Mouse (Mus musculus) spleen, adult 18-20 months (tissue): ENCODE data around the gene Chmp2a.

ENCODE experiments used
- DNase-seq, 2 experiments: peaks; one replicate each; pipeline ENCODE4 v3.0.0; 2022; ENCODE audit warnings: mixed read lengths in 2 of 2

Gene Chmp2a

DNA sequence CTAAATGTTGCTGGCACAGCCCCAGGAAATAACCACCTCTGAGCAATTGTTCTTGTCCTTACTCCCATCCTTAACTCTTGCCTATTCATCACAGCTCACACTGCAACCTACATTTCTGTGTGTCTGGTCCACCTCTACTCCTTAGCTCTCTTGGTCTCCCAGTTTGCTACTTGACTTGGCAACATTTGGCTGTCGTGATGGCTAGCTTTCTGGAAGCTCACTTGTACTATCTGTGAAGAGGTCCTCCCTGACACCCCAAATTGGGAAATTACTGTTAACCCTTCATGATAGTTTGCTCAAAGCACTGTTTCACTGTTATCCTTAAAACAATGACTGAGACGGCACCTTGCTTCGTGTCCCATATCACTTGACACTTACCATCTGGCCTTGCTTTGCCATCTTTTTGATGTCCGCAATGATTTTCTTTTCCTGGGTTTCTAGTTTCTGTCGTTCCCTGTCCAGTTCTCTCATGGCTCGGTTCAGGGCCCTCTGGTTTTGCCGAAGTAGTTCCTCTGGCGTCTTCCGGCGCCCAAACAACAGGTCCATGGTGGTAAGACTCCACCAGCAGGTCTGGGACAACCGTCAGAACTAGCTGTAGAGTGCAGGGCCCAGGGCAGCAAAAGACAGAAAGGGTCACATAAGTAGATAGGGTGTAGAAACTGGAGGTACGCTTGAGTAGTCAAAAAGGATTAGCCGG is 1.0 kb downstream of the Chmp2a start:
- DNase-seq, result no peak

DNA sequence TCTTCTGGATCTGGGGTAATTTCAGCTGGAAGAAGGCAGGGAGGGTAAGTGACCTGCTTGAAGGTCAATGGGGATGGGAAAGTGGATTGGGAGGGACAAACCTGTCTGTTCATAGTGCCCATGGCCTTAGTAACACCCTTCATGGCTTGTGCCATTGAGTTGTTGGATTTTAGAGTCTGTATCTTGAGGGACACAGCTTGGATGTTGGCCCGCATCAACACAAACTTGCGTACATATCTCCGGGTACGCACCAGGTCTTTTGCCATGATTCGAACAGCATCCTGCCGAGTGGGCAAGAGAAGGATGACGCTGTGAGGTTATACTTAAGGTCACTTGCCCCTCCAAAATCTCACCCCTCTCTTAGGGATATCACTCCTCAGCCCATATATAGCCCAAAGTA is 2.1 kb downstream of the Chmp2a start:
- DNase-seq, result no peak

DNA sequence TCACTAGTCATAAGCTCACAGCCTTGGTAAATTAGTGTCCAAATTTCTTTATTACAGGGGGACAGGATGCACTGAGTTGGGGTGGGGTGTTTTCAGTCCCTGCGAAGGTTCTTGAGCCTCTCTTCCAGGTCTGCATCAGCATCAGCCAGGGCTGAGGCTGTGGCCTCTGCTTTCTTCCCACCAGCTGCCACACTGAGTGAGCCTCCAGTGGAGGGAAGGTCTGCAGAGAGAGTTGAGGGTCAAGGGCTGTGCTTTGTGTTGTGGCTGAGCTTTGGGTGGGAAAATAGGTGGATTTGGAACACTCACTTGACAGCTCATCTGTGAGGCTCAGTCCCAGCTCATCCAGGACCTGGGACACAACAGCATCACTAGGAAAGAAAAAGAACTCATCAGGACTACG is 2.6 kb downstream of the Chmp2a start:
- no peak for DNase-seq

DNA sequence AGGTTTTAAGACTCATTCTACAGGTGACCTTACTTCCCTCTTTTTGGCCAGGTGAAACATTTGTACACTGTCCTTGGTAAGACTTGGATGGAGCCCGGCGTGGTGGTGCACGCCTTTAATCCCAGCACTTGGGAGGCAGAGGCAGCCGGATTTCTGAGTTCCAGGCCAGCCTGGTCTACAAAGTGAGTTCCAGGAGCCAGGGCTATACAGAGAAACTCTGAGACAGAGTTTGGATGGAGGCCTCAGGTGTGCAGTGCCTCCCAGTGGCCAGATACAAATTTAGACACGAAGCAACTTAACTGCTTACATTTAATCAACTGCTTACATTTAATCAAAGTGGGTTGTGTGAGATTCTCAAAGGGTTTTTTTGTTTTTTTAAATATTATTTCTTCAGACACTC is 3.5 kb downstream of the Chmp2a start:
- DNase-seq, result no peak

DNA sequence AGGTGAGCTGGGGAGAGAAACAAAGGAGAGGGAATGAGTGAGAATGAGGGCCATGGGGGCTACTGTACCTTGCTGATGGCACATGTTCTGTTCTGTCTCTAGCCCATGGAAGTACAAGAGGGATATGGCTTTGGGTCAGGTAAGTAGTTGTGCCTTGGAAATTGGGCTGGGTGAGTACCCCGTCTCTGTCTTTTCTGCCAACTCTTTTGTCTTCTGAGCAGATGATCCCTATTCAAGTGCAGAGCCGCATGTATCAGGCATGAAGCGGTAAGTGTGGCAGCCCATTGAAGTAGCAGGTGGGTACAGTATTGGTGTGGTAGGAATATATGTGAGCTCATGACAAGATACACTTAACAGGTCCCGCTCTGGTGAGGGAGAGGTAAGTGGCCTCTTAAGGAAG is 5.6 kb downstream of the Chmp2a start:
- DNase-seq, result no peak

DNA sequence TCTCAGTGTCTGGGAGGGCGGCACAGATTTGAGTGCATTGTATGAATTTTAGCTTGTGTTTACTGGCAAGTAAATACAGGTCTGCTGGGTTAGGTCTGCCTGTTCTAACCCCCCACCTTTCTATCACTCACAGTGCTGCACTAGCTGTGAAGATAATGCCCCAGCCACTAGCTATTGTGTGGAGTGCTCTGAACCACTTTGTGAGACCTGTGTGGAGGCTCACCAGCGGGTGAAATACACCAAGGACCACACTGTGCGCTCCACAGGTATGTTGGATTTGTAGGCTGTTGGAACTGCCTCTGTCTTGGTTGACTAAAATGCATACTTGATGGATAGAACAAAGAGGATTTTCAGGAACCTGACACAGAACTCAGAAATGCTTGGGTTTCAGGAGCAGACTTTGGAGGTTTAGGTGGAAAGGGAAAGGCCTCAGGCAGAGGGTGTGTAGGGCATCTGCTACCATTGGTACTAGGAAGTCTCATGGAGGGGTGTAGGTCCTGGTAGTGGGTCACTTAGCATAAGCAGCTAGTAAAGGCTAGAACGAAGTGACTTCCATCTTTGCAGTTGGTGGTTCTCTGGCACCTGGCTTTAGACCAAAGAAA is 9.0 kb downstream of the Chmp2a start:
- no peak for DNase-seq

DNA sequence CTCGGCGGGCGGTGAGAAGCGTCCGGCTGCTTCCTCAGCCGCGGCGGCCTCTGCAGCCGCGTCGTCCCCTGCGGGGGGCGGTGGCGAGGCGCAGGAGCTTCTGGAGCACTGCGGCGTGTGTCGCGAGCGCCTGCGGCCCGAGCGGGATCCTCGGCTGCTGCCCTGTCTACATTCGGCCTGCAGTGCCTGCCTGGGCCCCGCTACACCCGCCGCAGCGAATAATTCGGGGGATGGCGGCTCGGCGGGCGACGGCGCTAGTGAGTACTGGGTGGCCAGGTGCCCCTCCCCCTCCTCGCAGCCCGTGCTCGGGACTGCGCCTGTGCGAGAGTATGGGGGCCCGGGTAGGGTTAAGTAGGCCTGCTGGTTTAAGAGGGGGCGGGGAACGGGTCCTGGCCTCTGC is 9.8 kb downstream of the Chmp2a start:
- DNase-seq, result peak; percentile 58 to 66

DNA sequence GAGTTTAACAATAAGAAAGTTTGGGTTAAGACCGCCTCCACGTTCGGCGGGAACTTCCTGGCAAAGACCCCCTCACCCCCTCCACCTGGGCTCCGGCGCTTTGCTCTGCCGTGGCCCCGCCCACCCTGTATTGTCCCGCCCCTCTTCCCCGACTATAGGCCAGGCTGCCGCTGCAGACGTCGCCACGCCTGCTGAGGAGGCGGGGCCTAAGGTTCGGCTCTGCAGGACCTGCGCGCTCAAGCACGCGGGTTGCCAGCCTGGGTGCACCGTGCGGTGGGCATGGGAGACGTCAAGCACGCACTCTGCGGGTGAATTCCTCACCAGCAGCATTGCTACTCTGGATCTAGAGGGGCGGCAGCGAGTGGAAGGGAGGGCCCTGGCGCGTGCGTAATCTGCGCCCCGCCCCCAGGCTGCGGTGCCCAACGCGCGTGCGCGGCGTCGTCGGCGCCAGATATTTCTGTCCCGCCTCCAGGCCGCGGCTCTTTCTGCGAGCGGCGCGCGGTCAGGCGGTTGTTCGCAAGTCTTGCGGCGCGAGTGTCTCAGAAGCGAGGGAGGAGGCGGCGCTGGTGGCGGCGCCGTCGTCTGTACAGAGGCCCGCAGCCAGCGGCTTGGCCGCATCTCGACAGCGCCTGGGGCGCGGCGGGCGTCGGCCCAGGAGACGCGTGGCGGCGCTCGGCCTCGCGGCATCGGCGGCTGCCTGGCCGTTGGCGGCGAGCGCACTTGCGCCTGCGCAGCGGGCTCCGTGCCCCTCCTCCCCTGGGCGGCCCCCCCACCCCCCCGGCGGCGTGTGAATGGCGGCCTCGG is 10.5 kb downstream of the Chmp2a start:
- peak; percentile 90 to 97 for DNase-seq

DNA sequence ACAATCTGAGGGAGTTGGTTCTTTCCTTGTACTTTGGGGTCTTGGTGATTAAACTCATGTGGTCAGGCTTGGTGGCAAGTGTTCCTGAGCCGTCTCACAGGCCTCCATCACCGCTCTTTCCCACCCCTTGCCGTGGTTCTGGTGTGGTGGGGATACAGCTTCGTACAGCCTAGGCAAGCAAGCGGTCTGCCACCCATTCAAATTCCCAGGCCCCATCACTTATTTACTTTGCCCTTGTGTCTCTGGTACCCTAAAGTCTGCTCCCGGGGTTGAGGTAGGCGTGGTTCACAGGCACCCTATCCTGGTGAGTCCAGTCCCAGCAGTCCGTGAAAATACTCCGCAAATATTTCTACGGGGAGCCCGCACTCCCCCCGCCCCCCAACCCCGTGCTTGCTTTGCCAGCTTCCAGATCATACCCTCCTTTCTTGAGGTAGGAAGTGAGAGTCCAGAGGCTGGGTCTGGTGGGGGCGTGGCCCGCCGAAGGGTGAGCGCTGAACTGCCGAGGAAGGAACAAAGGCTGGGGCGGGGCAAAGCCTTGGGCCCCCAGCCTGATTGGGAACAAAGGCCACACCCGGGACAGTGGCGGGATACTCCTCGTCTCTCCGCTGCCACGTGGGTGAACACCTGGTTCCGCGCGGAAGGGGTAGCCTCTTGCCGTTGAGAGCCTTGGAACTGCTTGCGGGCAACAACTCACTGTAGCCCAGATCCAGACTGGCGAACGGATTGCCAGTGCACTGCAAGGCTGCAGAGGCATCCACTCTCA is 11.7 kb downstream of the Chmp2a start:
- DNase-seq, result peak; percentile 70 to 76

DNA sequence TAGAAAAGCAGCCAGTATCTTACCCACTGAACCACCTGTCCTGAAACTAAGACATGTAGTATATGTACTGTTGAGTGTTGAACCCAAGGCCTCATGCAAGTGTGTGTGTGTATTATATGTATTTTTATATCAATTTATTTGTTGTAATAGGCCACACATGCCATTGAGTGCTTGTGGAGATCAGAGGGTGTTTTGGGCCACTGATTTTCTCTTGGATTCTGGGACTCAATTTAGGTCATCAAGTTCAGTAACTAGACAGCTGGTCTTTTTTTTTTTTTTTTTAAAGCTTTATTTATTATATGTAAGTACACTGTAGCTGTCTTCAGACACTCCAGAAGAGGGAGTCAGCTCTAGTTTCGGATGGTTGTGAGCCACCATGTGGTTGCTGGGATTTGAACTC is 19.4 kb downstream of the Chmp2a start:
- DNase-seq, result no peak

DNA sequence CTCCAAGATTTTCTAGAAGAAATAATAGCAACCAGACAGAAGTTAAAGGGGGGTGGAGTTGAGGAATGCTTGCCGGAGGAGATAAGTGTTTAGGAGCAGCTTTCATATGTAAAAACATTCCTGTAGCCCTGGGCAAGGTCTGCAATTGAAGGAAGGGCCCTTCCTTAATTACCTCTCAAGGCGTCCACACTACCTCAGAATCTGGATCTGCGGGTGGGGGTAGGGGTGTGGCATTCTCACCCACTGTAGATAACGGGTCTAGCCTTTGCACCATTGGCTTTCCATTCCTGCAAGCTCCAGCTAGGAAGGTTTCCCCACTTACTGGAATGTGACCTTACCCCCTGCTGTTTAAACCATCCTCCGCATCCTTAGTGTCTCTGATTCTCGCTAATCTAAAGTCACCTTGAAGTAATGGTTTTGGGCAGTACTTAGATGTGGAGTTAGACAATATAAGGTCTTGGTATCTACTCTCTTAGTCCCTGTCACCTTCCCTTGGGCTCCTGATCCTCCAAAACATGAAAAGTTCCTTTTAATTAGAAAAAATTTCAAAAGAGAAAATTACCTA is 20.2 kb downstream of the Chmp2a start:
- DNase-seq, result no peak

DNA sequence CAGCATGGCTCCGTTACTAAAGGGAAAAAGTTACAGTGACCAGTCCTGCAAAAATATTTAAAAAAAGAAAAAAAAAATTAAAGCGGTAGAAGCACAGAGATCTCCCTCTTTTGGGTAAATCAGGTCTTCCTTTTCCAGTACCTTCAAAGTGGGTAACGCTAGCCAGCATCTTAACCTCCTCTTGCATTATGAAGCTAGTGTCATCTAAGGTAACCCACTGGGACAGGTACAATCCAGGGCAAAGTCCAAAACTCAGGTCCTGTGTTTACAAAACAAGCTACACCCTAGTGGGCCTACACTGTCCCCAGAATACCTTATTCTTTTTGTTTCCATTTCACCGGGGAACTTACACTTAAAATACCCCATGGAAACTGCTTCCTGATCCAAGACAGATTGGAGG is 20.9 kb downstream of the Chmp2a start:
- DNase-seq, result no peak

DNA sequence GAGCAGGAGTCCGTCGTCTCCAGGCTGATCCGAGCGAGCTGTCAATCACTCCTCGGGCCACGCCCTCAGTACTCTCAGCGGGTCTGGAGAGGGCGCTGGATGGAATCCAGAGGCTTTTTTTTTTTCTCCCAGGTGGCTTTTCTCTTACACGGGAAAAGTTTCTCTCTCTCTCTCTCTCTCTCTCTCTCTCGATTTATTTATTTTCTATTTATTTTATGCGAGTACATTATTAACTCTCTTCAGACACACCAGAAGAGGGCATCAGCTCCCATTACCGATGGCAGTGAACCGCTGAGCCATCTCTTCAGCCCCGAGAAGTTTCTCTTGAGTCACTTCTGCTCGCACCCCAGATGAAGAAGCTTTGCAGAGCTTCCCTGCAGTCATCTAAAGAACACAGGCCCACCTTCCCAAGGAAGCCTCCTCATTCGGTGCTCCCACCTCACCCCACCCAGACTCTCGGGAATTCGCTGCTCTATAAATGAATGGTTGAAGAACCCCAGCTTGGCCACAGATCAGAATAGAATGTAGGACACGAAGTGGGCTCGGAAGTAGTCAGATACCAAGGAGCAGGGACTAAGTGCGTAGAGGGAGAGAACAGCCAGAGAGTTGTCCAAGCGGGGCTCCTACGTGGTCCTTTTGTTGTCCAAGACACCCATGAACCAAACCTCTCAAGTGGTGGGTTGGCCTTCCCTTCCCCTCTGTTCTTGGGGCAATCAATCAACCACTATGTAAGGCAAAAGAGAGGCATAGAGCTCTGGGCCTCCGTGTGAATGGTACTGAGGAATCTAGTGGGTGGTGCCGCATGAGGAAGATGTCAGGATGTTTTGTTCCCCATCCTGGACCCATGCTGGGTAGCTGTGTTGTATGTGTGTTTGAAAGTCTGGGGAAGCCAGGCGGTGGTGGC is 24.4 kb downstream of the Chmp2a start, which contains the start of gene Zbtb45:
Zbtb45 (minus strand) TSS at position 30 of the 904 bp plus-strand sequence.
- DNase-seq, result no peak

DNA sequence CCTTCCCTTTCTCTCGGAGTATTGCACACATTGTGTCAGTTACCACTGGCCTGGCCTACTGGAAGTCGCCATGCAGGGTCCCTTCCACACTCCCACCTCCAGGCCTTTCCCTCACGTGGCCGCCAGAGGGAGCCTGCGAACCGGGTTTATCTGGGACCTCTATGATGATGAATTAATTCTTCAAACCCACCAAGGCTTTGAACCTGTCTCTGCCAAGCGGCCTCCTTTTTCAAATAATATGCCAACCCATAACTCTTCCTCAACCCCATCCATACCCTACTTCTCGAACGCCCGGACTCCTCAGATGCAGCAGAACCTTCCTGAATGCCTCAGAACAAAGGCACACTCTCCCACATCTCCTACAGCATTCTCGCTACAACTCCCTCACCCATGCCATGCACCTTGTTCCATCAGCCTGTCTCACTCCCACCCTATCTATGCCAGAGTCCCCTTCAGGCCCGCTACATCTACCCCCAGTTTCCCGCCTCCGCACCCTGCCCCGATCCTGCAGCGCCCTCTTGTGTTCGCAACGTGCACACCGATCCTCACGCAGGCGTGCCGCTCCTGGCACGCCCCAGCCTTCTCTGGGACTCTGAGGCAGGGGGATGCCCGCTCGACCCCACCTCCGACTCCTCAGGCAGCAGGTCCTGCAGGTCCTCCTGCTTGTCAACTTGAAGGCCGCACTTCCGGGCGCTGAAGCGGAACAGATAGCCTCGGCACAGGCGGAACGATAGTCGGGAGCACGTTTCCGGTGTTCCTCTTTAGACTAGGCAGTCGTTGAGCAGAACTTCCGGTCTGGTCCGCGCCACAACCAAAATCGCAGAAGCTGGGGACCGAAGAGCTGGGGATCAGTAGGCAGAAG is 25.2 kb downstream of the Chmp2a start:
- peak; percentile 75 to 88 for DNase-seq

DNA sequence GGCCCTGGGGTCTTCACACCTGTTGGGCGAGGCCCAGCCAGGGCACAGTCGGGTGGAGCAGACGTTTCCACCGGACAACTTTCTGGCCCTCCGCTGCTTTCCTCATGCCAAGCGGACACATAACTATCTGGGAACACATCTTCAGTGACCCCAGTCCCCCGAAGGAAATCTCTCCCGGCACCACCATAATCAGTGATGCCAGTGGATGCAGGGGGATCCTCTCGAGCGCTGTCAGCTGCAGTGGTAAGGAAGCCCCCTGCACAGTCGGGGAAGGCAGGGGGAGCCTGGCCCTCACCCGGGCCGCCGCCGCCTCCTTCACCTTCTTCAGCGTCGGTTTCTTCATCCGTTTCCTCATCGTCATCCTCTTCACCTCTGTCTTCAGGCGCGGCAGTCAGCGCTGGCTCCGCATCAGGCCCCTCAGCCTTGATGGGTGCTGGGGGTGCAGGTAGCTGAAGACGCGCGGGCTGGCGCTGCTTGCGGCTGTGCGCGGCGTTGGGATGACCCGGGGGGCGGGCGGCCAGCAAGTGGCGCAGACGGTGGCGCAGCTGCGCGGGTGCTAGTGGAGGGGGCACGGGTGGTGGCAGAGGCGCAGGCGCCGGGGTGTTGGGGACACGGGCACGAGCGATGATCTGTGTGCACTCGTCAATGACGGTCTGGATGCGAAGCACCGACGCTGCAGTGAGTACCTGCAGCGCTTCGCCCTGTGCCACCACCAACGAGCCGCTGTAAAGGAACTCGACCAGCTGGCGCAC is 27.1 kb downstream of the Chmp2a start:
- no peak for DNase-seq

DNA sequence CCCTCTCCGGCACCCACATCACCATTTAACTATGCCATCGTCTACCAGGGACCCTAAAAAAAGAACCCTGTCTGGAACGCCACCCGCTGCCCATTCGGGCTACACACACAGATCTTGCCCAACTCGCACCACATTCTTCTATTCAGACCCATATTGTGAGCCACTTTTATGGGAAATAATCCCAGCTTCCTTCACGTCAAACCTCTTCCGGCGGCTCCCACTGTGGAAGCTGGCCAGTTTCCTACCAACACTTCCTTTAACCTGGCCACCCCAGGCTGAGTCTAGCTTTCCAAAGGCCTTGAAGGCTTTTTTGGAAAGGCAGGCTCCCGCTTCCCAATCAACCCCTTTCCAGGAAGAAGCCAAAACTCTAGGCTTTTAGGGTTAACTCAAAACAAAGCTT is 28.1 kb downstream of the Chmp2a start:
- no peak for DNase-seq

DNA sequence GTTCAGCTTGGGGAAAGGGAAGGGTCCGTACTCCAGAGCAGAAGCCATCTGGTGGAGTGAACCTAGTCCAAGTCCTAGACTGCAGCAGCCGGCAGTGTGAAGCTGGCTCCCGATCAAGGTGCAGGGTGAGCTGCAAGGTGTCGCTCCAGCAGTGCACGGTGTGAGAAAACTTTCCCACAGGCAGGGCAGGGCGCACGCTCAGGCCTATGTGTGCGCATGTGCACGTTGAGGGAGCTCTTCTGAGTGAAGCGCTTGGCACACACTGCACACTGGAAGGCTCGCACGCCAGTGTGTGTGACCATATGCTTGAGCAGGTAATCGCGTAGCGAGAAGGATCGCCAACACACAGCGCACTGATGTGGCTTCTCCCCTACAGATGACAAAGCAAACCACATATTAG is 28.6 kb downstream of the Chmp2a start:
- no peak for DNase-seq

DNA sequence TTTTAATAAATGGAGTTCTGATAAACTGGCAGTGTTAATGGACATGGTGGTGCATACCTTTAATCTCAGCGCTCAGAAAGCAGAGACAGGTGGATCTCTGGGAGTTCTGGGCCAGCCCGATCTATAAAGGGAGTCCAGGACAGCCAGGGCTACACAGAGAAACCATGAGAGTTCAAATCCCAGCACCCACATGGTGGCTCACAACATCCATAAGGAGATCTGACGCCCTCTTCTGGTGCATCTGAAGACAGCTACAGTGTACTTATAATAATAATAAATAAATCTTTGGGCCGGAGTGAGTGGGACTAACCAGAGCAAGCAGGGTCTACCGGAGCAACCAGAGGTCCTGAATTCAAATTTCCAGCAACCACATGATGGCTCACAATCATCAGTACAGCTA is 31.2 kb downstream of the Chmp2a start:
- DNase-seq, result no peak

DNA sequence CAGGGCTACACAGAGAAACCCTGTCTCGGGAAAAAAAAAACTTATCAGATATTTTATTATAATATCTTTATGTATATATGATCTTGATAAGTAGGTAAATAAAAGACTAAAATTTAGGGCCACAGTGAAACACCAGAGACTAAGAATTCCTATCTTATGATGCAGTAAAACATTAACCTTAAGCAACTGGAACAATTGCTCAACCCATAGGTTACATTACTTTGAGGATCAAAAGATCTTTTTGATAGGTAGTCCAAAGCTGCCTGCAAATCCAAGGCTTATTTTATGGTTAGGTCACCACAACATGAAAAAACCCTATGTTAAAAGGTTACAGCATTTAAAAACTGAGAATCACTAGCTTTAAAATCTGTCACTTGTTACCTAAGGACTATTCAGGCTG is 33.0 kb downstream of the Chmp2a start:
- no peak for DNase-seq

DNA sequence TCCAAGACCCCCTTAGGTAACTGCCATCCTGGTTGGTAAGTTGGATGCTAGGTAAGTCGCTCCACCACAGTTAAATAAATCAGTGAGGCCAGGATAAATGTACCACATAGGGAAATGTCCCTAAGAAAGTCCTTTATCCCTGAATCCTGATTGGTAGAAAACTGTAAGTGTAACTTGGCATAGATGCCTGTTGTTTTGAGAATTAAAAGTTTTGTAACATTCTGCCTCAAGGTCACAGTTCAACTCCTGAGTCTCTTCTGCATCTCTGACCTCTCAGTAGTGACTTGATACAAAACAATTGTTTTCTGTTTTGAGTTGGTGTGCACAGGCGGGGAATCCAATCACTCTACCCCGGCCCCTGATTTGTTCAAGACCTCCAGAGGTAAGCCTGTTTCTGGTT is 35.8 kb downstream of the Chmp2a start, which contains the start of gene Trim28:
Trim28 (plus strand) TSS at position 264 of the 400 bp plus-strand sequence.
- no peak for DNase-seq
